Mouse (Mus musculus) liver, embryonic 15.5 days (tissue): Measurements from ENCODE around the gene Neil3. TPM values are rescaled to one million over a fixed set of nuclear protein-coding genes. Genes with fewer than 3 reads are reported as not detected.
"Not testable (repeated sequence)": the region's sequence is repeated elsewhere in the genome, so short reads cannot be mapped to it uniquely, and the experiment has no call there.

ENCODE experiments used
- ATAC-seq: fragments of 200-750 bp; cut with Nextera tagmentation; 2 replicates; pipeline ENCODE4 v1.8.0; 2017; ENCODE audit warnings: moderate number of reproducible peaks, mild to moderate bottlenecking, moderate library complexity; ENCODE audit not compliant: insufficient read depth
- H3K27ac ChIP-seq: fragments of 300-500 bp; sonication (generic); replicated peaks from 2 replicates; pipeline ENCODE4 v1.5.1; 2015; ENCODE audit warnings: mild to moderate bottlenecking, inconsistent platforms
- H3K27me3 ChIP-seq: fragments of 300-500 bp; sonication (generic); 2 replicates; pipeline ENCODE4 v1.6.1; 2015; ENCODE audit warnings: mild to moderate bottlenecking, inconsistent platforms
- H3K36me3 ChIP-seq: fragments of 300-500 bp; sonication (generic); replicated peaks from 2 replicates; pipeline ENCODE4 v1.6.1; 2015; ENCODE audit warnings: moderate library complexity, mild to moderate bottlenecking, inconsistent platforms
- H3K4me1 ChIP-seq: fragments of 300-500 bp; sonication (generic); replicated peaks from 2 replicates; pipeline ENCODE4 v1.6.1; 2015; ENCODE audit warnings: inconsistent platforms
- H3K4me2 ChIP-seq: fragments of 300-500 bp; sonication (generic); 2 replicates; pipeline ENCODE4 v1.6.1; 2015; ENCODE audit warnings: moderate library complexity, mild to moderate bottlenecking, inconsistent platforms
- H3K4me3 ChIP-seq: fragments of 300-500 bp; sonication (generic); replicated peaks from 2 replicates; pipeline ENCODE4 v1.5.1; 2015; ENCODE audit warnings: mild to moderate bottlenecking, inconsistent platforms
- H3K9ac ChIP-seq: fragments of 300-500 bp; sonication (generic); 2 replicates; pipeline ENCODE4 v1.6.1; 2015; ENCODE audit warnings: moderate library complexity, mild to moderate bottlenecking, inconsistent platforms
- H3K9me3 ChIP-seq: fragments of 300-500 bp; sonication (generic); replicated peaks from 2 replicates; pipeline ENCODE4 v1.6.1; 2016; ENCODE audit warnings: inconsistent platforms
- WGBS: fragments of 180-500 bp; shearing (Covaris S2); methylation state at CpG from one replicate; pipeline ENCODE4 v1.1.7; 2015; ENCODE audit warnings: mixed read lengths; ENCODE audit not compliant: insufficient replicate concordance; 5-methylcytosine and 5-hydroxymethylcytosine counted together
- polyA plus RNA-seq: library from polyadenylated mRNA; unstranded; fragments of >200 nt; fragmentation: Nextera tagmentation; extraction: Ambion mirVana; gene quantifications from 2 replicates; pipeline ENCODE4 v1.2.1, GENCODE M21; 2015

The Neil3 gene
- polyA plus RNA-seq, 1 experiment from 2014 or later = 33.5 TPM

GRCm38 (mm10) chr8:53607040-53607439 is 31.8 kb downstream of the Neil3 start:
- H3K9ac ChIP-seq = no peak overlapping the region
- no peak overlapping the region for H3K27ac ChIP-seq
- H3K9me3 ChIP-seq = no peaks in the 10 kb centered on the region
- H3K27me3 ChIP-seq = no peaks in the 10 kb centered on the region
- no peak overlapping the region for H3K4me2 ChIP-seq
- H3K4me1 ChIP-seq = no peaks in the 10 kb centered on the region
- peak; percentile 54; the same call in 1 of the 2 replicates for ATAC-seq
- H3K4me3 ChIP-seq = no peak overlapping the region
- H3K36me3 ChIP-seq = peaks cover 44% of the 10 kb centered on the region
- WGBS = 18% methylated on average over 3 of the region's 3 CpGs

DNA sequence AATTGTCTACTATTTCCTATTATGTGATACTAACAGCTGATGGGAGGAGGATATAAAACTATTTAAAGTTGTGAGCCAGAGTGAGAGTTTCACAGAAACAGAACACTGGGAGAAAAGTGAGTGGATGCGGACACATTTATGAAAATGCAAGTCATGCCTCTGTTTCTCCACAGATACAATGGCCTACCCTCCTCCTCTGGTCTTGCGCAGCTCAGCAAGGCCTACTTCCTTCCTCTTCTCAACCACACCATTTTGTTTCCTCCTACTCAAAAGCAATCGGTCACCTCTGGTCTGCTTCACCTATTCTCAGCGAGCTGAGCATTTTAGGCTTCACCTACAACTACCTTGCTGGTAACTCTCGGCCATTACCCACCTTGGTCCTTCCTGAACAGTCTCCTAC is 34.0 kb downstream of the Neil3 start:
- no peak overlapping the region for H3K9ac ChIP-seq
- H3K9me3 ChIP-seq = no peaks in the 10 kb centered on the region
- H3K27me3 ChIP-seq = no peaks in the 10 kb centered on the region
- 58% methylated on average over 5 of the region's 5 CpGs for WGBS
- peaks cover 43% of the 10 kb centered on the region for H3K36me3 ChIP-seq
- no peak overlapping the region for H3K4me3 ChIP-seq
- H3K4me1 ChIP-seq = no peaks in the 10 kb centered on the region
- no peak for ATAC-seq
- H3K27ac ChIP-seq = no peak overlapping the region
- H3K4me2 ChIP-seq = no peak overlapping the region

DNA sequence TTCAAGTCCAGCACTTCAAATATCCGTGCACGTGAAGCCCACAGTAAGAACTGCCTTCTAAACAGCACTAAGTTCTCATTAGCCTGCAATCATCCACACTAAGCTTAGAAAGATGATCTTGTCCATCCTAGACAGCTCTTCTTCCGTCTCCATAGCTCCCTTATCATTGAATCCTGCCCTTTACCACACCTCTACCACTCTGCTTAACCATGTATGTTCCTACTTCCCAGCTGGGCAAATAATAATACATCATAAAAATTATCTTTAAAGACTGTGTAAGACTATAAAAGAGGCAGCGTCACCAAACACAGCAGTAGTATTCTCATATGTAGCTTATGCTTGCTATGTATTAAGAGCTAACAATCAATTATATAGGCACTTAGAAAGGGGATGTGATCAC is 35.2 kb downstream of the Neil3 start:
- no peaks in the 10 kb centered on the region for H3K9me3 ChIP-seq
- peaks cover 48% of the 10 kb centered on the region for H3K36me3 ChIP-seq
- no peak overlapping the region for H3K4me3 ChIP-seq
- no peaks in the 10 kb centered on the region for H3K4me1 ChIP-seq
- H3K27me3 ChIP-seq = no peaks in the 10 kb centered on the region
- no peak overlapping the region for H3K4me2 ChIP-seq
- no peak for ATAC-seq
- H3K27ac ChIP-seq = no peak overlapping the region
- 75% methylated on average over 4 of the region's 4 CpGs for WGBS
- H3K9ac ChIP-seq = no peak overlapping the region

DNA sequence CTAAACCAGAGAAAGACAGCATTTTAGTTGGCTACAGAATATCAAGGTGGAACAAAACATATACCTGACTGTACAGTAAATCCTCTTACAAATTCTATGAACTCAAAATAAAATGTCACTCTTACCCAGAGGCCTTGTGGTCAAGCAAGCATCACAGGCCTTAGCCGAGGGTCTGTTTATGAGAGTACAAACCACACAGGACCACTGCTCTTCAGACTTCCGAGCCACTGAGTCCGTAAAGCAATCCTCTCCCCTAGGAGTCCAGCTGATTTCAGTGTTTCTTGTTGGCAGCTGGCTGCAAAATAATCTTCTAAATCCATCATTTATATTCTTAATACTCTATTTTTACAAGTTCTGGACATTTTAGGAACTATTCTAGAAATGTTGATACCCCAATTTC is 38.0 kb downstream of the Neil3 start:
- Histone ChIP-seq H3K4me2 (no peak overlapping the region), H3K9ac (no peak overlapping the region), H3K36me3 (peaks cover 55% of the 10 kb centered on the region), H3K27ac (no peak overlapping the region), H3K9me3 (no peaks in the 10 kb centered on the region), H3K4me3 (no peak overlapping the region), H3K27me3 (no peaks in the 10 kb centered on the region), H3K4me1 (no peaks in the 10 kb centered on the region)
- no peak for ATAC-seq
- 90% methylated on average over 3 of the region's 3 CpGs for WGBS

GRCm38 (mm10) chr8:53600025-53600811 is 38.6 kb downstream of the Neil3 start:
- H3K4me3 ChIP-seq = no peak overlapping the region
- no peak overlapping the region for H3K9ac ChIP-seq
- no peaks in the 10 kb centered on the region for H3K9me3 ChIP-seq
- H3K36me3 ChIP-seq = peaks cover 57% of the 10 kb centered on the region
- H3K27me3 ChIP-seq = no peaks in the 10 kb centered on the region
- WGBS = 88% methylated on average over 11 of the region's 11 CpGs
- H3K4me2 ChIP-seq = no peak overlapping the region
- no peaks in the 10 kb centered on the region for H3K4me1 ChIP-seq
- H3K27ac ChIP-seq = no peak overlapping the region
- ATAC-seq = no peak

DNA sequence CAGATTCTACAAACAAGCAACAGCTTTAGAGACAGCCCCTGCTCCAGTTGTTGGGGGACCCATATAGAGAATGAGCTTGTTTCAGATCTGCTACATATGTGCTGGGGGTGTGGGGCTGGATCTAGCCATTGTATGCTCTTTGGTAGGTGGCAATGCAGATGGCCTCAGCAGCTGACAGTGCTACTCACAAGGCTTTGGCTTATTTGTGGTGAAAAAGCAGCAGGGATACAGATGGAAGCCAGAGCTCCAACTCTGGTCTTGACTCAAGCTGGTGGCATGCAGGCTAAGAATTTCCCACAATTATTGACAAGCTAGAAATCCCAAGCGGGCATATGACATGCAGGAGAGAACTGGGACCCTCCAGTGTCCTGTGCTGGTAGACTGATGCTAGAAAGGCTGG is 40.8 kb downstream of the Neil3 start:
- Histone ChIP-seq H3K4me1 (no peaks in the 10 kb centered on the region), H3K4me2 (no peak overlapping the region), H3K27me3 (no peaks in the 10 kb centered on the region), H3K9ac (no peak overlapping the region), H3K9me3 (no peaks in the 10 kb centered on the region), H3K36me3 (peaks cover 48% of the 10 kb centered on the region), H3K27ac (no peak overlapping the region), H3K4me3 (no peak overlapping the region)
- WGBS = 89% methylated on average over 1 of the region's 1 CpGs
- ATAC-seq = no peak

- no peak overlapping the region for H3K4me2 ChIP-seq
- H3K9ac ChIP-seq = no peak overlapping the region
- no peak overlapping the region for H3K27ac ChIP-seq
- H3K27me3 ChIP-seq = no peaks in the 10 kb centered on the region
- H3K9me3 ChIP-seq = no peaks in the 10 kb centered on the region
- peaks cover 12% of the 10 kb centered on the region for H3K36me3 ChIP-seq
- WGBS = 91% methylated on average over 2 of the region's 2 CpGs
- no peaks in the 10 kb centered on the region for H3K4me1 ChIP-seq
- no peak for ATAC-seq
- H3K4me3 ChIP-seq = no peak overlapping the region
Observed at GRCm38 (mm10) chr8:53591777-53592176, 47.1 kb downstream of the Neil3 start.

- H3K36me3 ChIP-seq = no peaks in the 10 kb centered on the region
- H3K4me3 ChIP-seq = no peak overlapping the region
- H3K4me2 ChIP-seq = no peak overlapping the region
- no peaks in the 10 kb centered on the region for H3K27me3 ChIP-seq
- H3K9ac ChIP-seq = no peak overlapping the region
- H3K4me1 ChIP-seq = no peaks in the 10 kb centered on the region
- no peaks in the 10 kb centered on the region for H3K9me3 ChIP-seq
- H3K27ac ChIP-seq = no peak overlapping the region
- 54% methylated on average over 2 of the region's 2 CpGs for WGBS
- ATAC-seq = no peak
Observed at GRCm38 (mm10) chr8:53573600-53573999, 65.3 kb downstream of the Neil3 start.

- Histone ChIP-seq H3K27ac (no peak overlapping the region), H3K9me3 (no peaks in the 10 kb centered on the region), H3K36me3 (no peaks in the 10 kb centered on the region), H3K9ac (no peak overlapping the region), H3K27me3 (no peaks in the 10 kb centered on the region), H3K4me1 (no peaks in the 10 kb centered on the region), H3K4me3 (no peak overlapping the region), H3K4me2 (no peak overlapping the region)
- no peak for ATAC-seq
- 75% methylated on average over 6 of the region's 6 CpGs for WGBS
Observed at GRCm38 (mm10) chr8:53566223-53566622, 72.6 kb downstream of the Neil3 start.

DNA sequence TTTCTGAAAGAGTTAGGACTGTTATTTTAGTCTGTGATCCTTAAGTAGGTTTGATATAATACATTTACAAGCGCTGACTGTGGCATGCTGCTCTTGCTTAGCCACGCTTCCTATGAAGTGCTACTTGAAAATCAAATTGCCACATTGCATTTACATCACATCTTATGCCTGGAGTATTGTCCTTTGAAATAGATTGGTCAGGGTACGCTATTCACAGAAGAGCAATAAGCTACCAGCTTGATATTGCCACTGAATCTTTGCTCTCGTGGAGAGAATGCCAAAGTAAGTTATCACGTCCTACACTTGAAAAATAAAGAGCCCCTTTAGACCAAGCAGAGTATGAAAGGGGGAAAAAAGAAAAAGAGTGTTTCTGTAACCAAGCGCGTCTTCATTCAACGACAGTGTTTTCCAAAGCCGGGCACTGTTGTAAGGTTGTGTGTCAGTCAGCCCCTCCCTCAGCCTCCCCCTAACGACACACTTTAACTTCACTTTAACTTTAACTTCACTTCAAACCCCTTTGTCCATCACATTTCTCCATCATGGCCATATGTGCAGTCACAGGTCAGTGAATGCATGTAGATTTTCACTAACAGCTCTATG is 76.3 kb downstream of the Neil3 start:
- H3K4me1 ChIP-seq = no peaks in the 10 kb centered on the region
- no peaks in the 10 kb centered on the region for H3K27me3 ChIP-seq
- no peaks in the 10 kb centered on the region for H3K9me3 ChIP-seq
- ATAC-seq = no peak
- WGBS = 71% methylated on average over 10 of the region's 10 CpGs
- no peak overlapping the region for H3K27ac ChIP-seq
- no peak overlapping the region for H3K4me2 ChIP-seq
- H3K4me3 ChIP-seq = no peak overlapping the region
- no peak overlapping the region for H3K9ac ChIP-seq
- no peaks in the 10 kb centered on the region for H3K36me3 ChIP-seq

DNA sequence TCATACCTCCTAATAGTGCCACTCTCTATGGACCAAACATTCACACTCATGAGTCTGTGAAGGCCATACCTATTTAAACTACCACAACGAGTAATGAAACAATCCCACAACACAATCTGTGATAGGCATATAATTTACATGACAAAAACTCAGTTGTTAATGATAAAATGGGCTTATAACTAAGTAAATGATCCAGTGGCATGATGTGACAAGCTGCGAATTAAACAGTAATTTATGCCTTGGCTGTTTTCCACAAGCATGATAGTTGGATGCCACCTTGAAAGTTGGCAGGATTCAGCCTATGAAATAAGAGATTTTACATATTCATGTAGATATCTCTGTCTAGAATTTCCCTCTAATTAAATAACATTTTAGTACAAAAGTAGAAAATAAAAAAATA is 99.3 kb downstream of the Neil3 start:
- no peak overlapping the region for H3K9ac ChIP-seq
- no peaks in the 10 kb centered on the region for H3K9me3 ChIP-seq
- 54% methylated on average over 2 of the region's 2 CpGs for WGBS
- H3K27ac ChIP-seq = no peak overlapping the region
- no peak for ATAC-seq
- H3K36me3 ChIP-seq = no peaks in the 10 kb centered on the region
- no peaks in the 10 kb centered on the region for H3K4me1 ChIP-seq
- H3K4me3 ChIP-seq = no peak overlapping the region
- no peaks in the 10 kb centered on the region for H3K27me3 ChIP-seq
- no peak overlapping the region for H3K4me2 ChIP-seq

DNA sequence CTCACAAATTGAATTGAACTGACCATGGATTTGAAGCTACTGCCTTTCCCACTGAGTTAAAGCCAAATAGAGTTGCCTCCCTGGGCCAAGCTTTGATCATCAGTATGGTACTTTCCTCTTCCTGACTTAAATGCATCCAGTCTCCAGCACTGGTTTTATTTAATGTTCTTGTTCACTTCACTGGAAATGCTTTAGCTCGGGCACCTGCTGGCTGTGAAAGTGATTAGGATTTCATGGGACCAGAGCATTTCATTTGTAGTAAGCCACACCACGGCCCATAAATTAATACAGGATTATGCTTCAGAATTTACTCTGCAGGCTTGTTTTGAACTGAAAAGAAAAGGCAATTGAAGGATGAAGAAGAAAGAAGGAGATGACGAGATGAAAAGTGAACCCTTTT is 100.8 kb downstream of the Neil3 start:
- ATAC-seq, H3K36me3 ChIP-seq, H3K4me2 ChIP-seq, H3K4me1 ChIP-seq, H3K4me3 ChIP-seq, H3K27ac ChIP-seq, H3K9me3 ChIP-seq, H3K9ac ChIP-seq, H3K27me3 ChIP-seq: not testable (repeated sequence)
- 48% methylated on average over 3 of the region's 3 CpGs for WGBS
